Mouse (Mus musculus) liver, embryonic 14 days (tissue): ENCODE measurements around the gene Hat1. TPM values are rescaled to one million over a fixed set of nuclear protein-coding genes. Genes with fewer than 3 reads are reported as not detected.

ENCODE experiments used
- polyA plus RNA-seq: library from polyadenylated mRNA; depleted of rRNA; stranded (reverse); fragments of >200 nt; gene quantifications from 2 replicates; pipeline ENCODE4 v1.2.3, GENCODE M21; 2012; rRNA removed

Hat1 gene
- polyA plus RNA-seq, result 79.7 and 90.8 TPM in 2 replicates

GRCm38 (mm10) chr2:71388951-71389763 lies at the start of gene Hat1:
Gene Hat1 (plus strand): TSS chr2:71388958.

GRCm38 (mm10) chr2:71367125-71367880 lies 21.5 kb upstream of the Hat1 start, which contains the start of gene Slc25a12:
Gene Slc25a12 (minus strand): TSS chr2:71367749.

GRCm38 (mm10) chr2:71453161-71453916 lies 64.6 kb downstream of the Hat1 start, which contains the start of gene Metap1d:
Gene Metap1d (plus strand): TSS chr2:71453276.

Other genes with a start within 250 kb of the Hat1 start
- gene Dync1i2, start 177.3 kb upstream of the Hat1 start, polyA plus RNA-seq, result 26.5 and 28.0 TPM in 2 replicates
- 11.1 and 14.5 TPM in 2 replicates for gene Slc25a12, start 21.2 kb upstream of the Hat1 start, polyA plus RNA-seq
- gene Metap1d, start 64.3 kb downstream of the Hat1 start, polyA plus RNA-seq, result 28.5 and 31.5 TPM in 2 replicates
- gene Dlx1, start 139.2 kb downstream of the Hat1 start, polyA plus RNA-seq, result 0.03 and 0.06 TPM in 2 replicates
- gene Dlx2, start 157.8 kb downstream of the Hat1 start, polyA plus RNA-seq, result 0.01 TPM in 1 of 2 replicates, not detected in the other